Mouse (Mus musculus): ENCODE data around the gene Fbxl17.

- no peak for TF ChIP-seq GATA1 (IDR thresholded peaks at IDR 0.05; ENCODE audit: borderline replicate concordance, low read length)
- no peak for TF ChIP-seq CTCF (IDR thresholded peaks at IDR 0.05; ENCODE audit: low read depth, low read length)
Measured at GRCm38 (mm10) chr17:63497206-63497731, 2.5 kb downstream of the Fbxl17 start.
